Mouse (Mus musculus): ENCODE data around the gene Gapvd1.
"Not testable (repeated sequence)": the region's sequence is repeated elsewhere in the genome, so short reads cannot be mapped to it uniquely, and the experiment has no call there.

The Gapvd1 gene

GRCm38 (mm10) chr2:34771368-34772226 lies 16.6 kb upstream of the Gapvd1 start, which contains the start of gene Hspa5:
TSS of gene Hspa5 (plus strand) at chr2:34771970.
- in situ Hi-C loops (cut with MboI, MseI) = no loop called here

GRCm38 (mm10) chr2:34770951-34771350 lies 15.9 kb upstream of the Gapvd1 start:
- in situ Hi-C loops (cut with MboI, MseI) = no loop called here

GRCm38 (mm10) chr2:34770049-34770448 lies 15.0 kb upstream of the Gapvd1 start:
- in situ Hi-C loops (cut with MboI, MseI) = no loop called here

- in situ Hi-C loops (cut with MboI, MseI) = no loop called here
These were observed 9.8 kb upstream of the Gapvd1 start for GRCm38 (mm10) chr2:34764801-34765200.

GRCm38 (mm10) chr2:34762872-34763271 lies 7.8 kb upstream of the Gapvd1 start:
- in situ Hi-C loops (cut with MboI, MseI) = no loop called here

- in situ Hi-C loops (cut with MboI, MseI) = no loop called here
These were observed 7.1 kb upstream of the Gapvd1 start for GRCm38 (mm10) chr2:34762174-34762573.

- in situ Hi-C loops (cut with MboI, MseI) = not testable (repeated sequence)
These were observed 6.2 kb upstream of the Gapvd1 start for GRCm38 (mm10) chr2:34761272-34761671.

- in situ Hi-C loops (cut with MboI, MseI) = no loop called here
These were observed 2.3 kb upstream of the Gapvd1 start for GRCm38 (mm10) chr2:34757341-34757740.

GRCm38 (mm10) chr2:34753811-34754550 lies 1.1 kb downstream of the Gapvd1 start:
- in situ Hi-C loops (cut with MboI, MseI) = no loop called here

GRCm38 (mm10) chr2:34750245-34750644 lies 4.8 kb downstream of the Gapvd1 start:
- in situ Hi-C loops (cut with MboI, MseI) = no loop called here

- in situ Hi-C loops (cut with MboI, MseI) = no loop called here
These were observed 6.6 kb downstream of the Gapvd1 start for GRCm38 (mm10) chr2:34748479-34748878.

GRCm38 (mm10) chr2:34745673-34746072 lies 9.4 kb downstream of the Gapvd1 start:
- in situ Hi-C loops (cut with MboI, MseI) = no loop called here

GRCm38 (mm10) chr2:34744476-34744875 lies 10.6 kb downstream of the Gapvd1 start:
- in situ Hi-C loops (cut with MboI, MseI) = no loop called here

- in situ Hi-C loops (cut with MboI, MseI) = no loop called here
These were observed 12.4 kb downstream of the Gapvd1 start for GRCm38 (mm10) chr2:34742675-34743074.

GRCm38 (mm10) chr2:34741390-34742159 lies 13.5 kb downstream of the Gapvd1 start:
- in situ Hi-C loops (cut with MboI, MseI) = no loop called here

GRCm38 (mm10) chr2:34739684-34740391 lies 15.2 kb downstream of the Gapvd1 start:
- in situ Hi-C loops (cut with MboI, MseI) = no loop called here

GRCm38 (mm10) chr2:34737911-34738310 lies 17.1 kb downstream of the Gapvd1 start:
- in situ Hi-C loops (cut with MboI, MseI) = no loop called here

GRCm38 (mm10) chr2:34736626-34737025 lies 18.4 kb downstream of the Gapvd1 start:
- in situ Hi-C loops (cut with MboI, MseI) = no loop called here

- in situ Hi-C loops (cut with MboI, MseI) = no loop called here
These were observed 27.8 kb downstream of the Gapvd1 start for GRCm38 (mm10) chr2:34727045-34727728.

- in situ Hi-C loops (cut with MboI, MseI) = no loop called here
These were observed 29.8 kb downstream of the Gapvd1 start for GRCm38 (mm10) chr2:34725269-34725668.

- in situ Hi-C loops (cut with MboI, MseI) = no loop called here
These were observed 36.8 kb downstream of the Gapvd1 start for GRCm38 (mm10) chr2:34718196-34718595.
